Mouse (Mus musculus): Measurements from ENCODE around the gene Ahnak2.

DNA sequence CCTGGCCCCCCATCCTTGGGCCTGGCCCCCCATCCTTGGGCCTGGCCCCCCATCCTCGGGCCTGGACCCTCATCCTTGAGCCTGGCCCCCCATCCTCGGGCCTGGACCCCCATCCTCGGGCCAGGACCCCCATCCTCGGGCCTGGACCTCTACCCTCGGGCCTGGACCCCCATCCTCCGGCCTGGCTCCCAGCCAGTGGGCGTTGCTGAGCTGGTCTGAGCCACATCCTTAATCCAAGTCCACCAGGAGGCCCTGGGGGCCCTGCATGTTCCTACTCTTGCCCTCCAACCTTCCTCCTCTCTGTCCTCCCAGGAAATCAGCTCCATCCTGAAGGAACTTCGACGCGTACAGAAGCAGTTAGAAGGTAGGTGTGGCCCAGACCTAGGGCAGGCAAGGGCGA is 58.2 kb downstream of the Ahnak2 start:
- TF ChIP-seq CTCF (IDR thresholded peaks at IDR 0.05; ENCODE audit: borderline replicate concordance, control insufficient read depth, extremely low read depth, insufficient read depth, low read length, poor library complexity) = no peak
- TF ChIP-seq POLR2A (IDR thresholded peaks at IDR 0.05; ENCODE audit: control insufficient read depth, extremely low read depth, insufficient read depth, low read length, poor library complexity) = no peak

Data from thymus, adult 2 months (tissue).